Mouse (Mus musculus) midbrain, postnatal 0 days (tissue): ENCODE measurements at regions not wholly inside any gene's neighbourhood (a gene's known extent, or its start where the extent isn't known, plus 50 kb on each side); places are given as distances from the start of the nearest gene placed in this dataset.
A peak's percentile ranks its signal among the peaks of the same experiment; 100 is the strongest.

Experiments used
- ATAC-seq: fragments of 200-750 bp; cut with Nextera tagmentation; 2 replicates; pipeline ENCODE4 v1.8.0; 2017; ENCODE audit warnings: moderate number of reproducible peaks, mild to moderate bottlenecking, moderate TSS enrichment, moderate library complexity; ENCODE audit not compliant: low FRiP score
- DNase-seq: peaks from one replicate; pipeline ENCODE4 v3.0.0-alpha.2; 2015; ENCODE audit warnings: low spot score
- H3K27ac ChIP-seq: fragments of 300-500 bp; sonication (generic); 2 replicates; pipeline ENCODE4 v1.5.1; 2014; ENCODE audit warnings: low read depth, mild to moderate bottlenecking, low read length, mixed read lengths
- H3K27me3 ChIP-seq: fragments of 300-500 bp; sonication (generic); 2 replicates; pipeline ENCODE4 v1.6.1; 2014; ENCODE audit warnings: low read length, control low read depth, mixed read lengths; ENCODE audit not compliant: insufficient read depth
- H3K36me3 ChIP-seq: fragments of 300-500 bp; sonication (generic); 2 replicates; pipeline ENCODE4 v1.6.1; 2014; ENCODE audit warnings: low read length, control low read depth, mixed read lengths; ENCODE audit not compliant: insufficient read depth
- H3K4me1 ChIP-seq: fragments of 300-500 bp; sonication (generic); 2 replicates; pipeline ENCODE4 v1.6.1; 2014; ENCODE audit warnings: mild to moderate bottlenecking, control low read depth, antibody characterized with exemption, low read length, mixed read lengths; ENCODE audit not compliant: insufficient read depth
- H3K4me2 ChIP-seq: fragments of 300-500 bp; sonication (generic); 2 replicates; pipeline ENCODE4 v1.6.1; 2014; ENCODE audit warnings: low read depth, mild to moderate bottlenecking, low read length, mixed read lengths; ENCODE audit not compliant: poor library complexity, severe bottlenecking
- H3K4me3 ChIP-seq: fragments of 300-500 bp; sonication (generic); 2 replicates; pipeline ENCODE4 v1.5.1; 2014; ENCODE audit warnings: low read depth, mild to moderate bottlenecking, low read length, moderate library complexity
- H3K9ac ChIP-seq: fragments of 300-500 bp; sonication (generic); replicated peaks from 2 replicates; pipeline ENCODE4 v1.6.1; 2014; ENCODE audit warnings: mild to moderate bottlenecking, low read length, moderate library complexity, mixed read lengths; ENCODE audit not compliant: poor library complexity, severe bottlenecking
- H3K9me3 ChIP-seq: fragments of 300-500 bp; sonication (generic); 2 replicates; pipeline ENCODE4 v1.6.1; 2016; ENCODE audit warnings: low read length, control low read depth
- CTCF ChIP-seq: IDR thresholded peaks from 2 replicates; pipeline ENCODE4 v1.5.1; 2016; ENCODE audit warnings: antibody characterized with exemption, mild to moderate bottlenecking
- WGBS: fragments of 180-500 bp; shearing (Covaris S2); extraction: QIAGEN DNeasy Blood & Tissue Kit; methylation state at CpG from one replicate; pipeline ENCODE4 v1.1.7; 2014; 5-methylcytosine and 5-hydroxymethylcytosine counted together

- no peaks in the 10 kb centered on the region for H3K9me3 ChIP-seq
- H3K4me2 ChIP-seq, result no peak overlapping the region
- no peak overlapping the region for H3K9ac ChIP-seq
- TF ChIP-seq CTCF, result no peak
- DNase-seq (no peak), ATAC-seq (no peak)
- H3K4me1 ChIP-seq, result peaks cover 3% of the 10 kb centered on the region; the same call in 1 of the 2 replicates
- no peak overlapping the region for H3K27ac ChIP-seq
- 63% methylated on average over 5 of the region's 5 CpGs for WGBS
- no peak overlapping the region for H3K4me3 ChIP-seq
- H3K27me3 ChIP-seq, result no peaks in the 10 kb centered on the region
- H3K36me3 ChIP-seq, result no peaks in the 10 kb centered on the region
These were observed 259.0 kb downstream of the Nek10 start for GRCm38 (mm10) chr14:15061966-15062860.

GRCm38 (mm10) chr14:15062861-15063418 is 259.7 kb downstream of the Nek10 start:
- Histone ChIP-seq H3K27ac (no peak overlapping the region), H3K9me3 (no peaks in the 10 kb centered on the region), H3K27me3 (no peaks in the 10 kb centered on the region), H3K36me3 (no peaks in the 10 kb centered on the region), H3K4me2 (no peak overlapping the region), H3K4me3 (no peak overlapping the region), H3K9ac (no peak overlapping the region), H3K4me1 (peaks cover 3% of the 10 kb centered on the region; the same call in 1 of the 2 replicates)
- ATAC-seq, result no peak
- peak; percentile 10 for DNase-seq
- no peak for TF ChIP-seq CTCF
- 49% methylated on average over 4 of the region's 4 CpGs for WGBS

GRCm38 (mm10) chr14:15064991-15065525 is 261.8 kb downstream of the Nek10 start:
- Histone ChIP-seq H3K4me1 (peaks cover 3% of the 10 kb centered on the region; the same call in 1 of the 2 replicates), H3K36me3 (no peaks in the 10 kb centered on the region)
- ATAC-seq, result no peak

GRCm38 (mm10) chr14:15075877-15076276 is 272.7 kb downstream of the Nek10 start:
- no peak for TF ChIP-seq CTCF
- Histone ChIP-seq H3K27ac (no peak overlapping the region), H3K4me1 (no peaks in the 10 kb centered on the region), H3K9ac (no peak overlapping the region), H3K9me3 (no peaks in the 10 kb centered on the region), H3K27me3 (no peaks in the 10 kb centered on the region), H3K36me3 (no peaks in the 10 kb centered on the region), H3K4me3 (no peak overlapping the region), H3K4me2 (no peak overlapping the region)
- peak; percentile 2 for DNase-seq
- 37% methylated on average over 3 of the region's 3 CpGs for WGBS
- no peak for ATAC-seq

More at GRCm38 (mm10) chr14:15064991-15065525, 261.8 kb downstream of the Nek10 start:
- no peaks in the 10 kb centered on the region for H3K27me3 ChIP-seq
- WGBS, result 63% methylated on average over 5 of the region's 5 CpGs
- no peak overlapping the region for H3K4me3 ChIP-seq
- no peaks in the 10 kb centered on the region for H3K9me3 ChIP-seq
- H3K9ac ChIP-seq, result no peak overlapping the region
- TF ChIP-seq CTCF, result no peak
- DNase-seq, result peak; percentile 6
- H3K4me2 ChIP-seq, result no peak overlapping the region
- H3K27ac ChIP-seq, result no peak overlapping the region

GRCm38 (mm10) chr14:15082889-15083288 is 279.7 kb downstream of the Nek10 start:
- H3K4me2 ChIP-seq, result no peak overlapping the region
- TF ChIP-seq CTCF, result no peak
- no peaks in the 10 kb centered on the region for H3K9me3 ChIP-seq
- no peak overlapping the region for H3K27ac ChIP-seq
- H3K27me3 ChIP-seq, result no peaks in the 10 kb centered on the region
- no peak overlapping the region for H3K4me3 ChIP-seq
- no peak overlapping the region for H3K9ac ChIP-seq
- no peaks in the 10 kb centered on the region for H3K4me1 ChIP-seq
- ATAC-seq (no peak), DNase-seq (no peak)
- 36% methylated on average over 2 of the region's 2 CpGs for WGBS
- no peaks in the 10 kb centered on the region for H3K36me3 ChIP-seq

GRCm38 (mm10) chr14:15083812-15084211 is 280.6 kb downstream of the Nek10 start:
- 59% methylated on average over 1 of the region's 1 CpGs for WGBS
- no peak for ATAC-seq
- Histone ChIP-seq H3K27ac (no peak overlapping the region), H3K27me3 (no peaks in the 10 kb centered on the region), H3K4me3 (no peak overlapping the region), H3K36me3 (no peaks in the 10 kb centered on the region), H3K4me2 (no peak overlapping the region), H3K4me1 (no peaks in the 10 kb centered on the region), H3K9ac (no peak overlapping the region), H3K9me3 (no peaks in the 10 kb centered on the region)
- TF ChIP-seq CTCF, result no peak
- DNase-seq, result no peak
